Mouse (Mus musculus) cerebellum, postnatal 25 days (tissue): Measurements from ENCODE around the gene Marcks.
"Not testable (repeated sequence)": the region's sequence is repeated elsewhere in the genome, so short reads cannot be mapped to it uniquely, and the experiment has no call there.

ENCODE experiments used
- DNase-seq, 2 experiments: peaks; one replicate each; pipeline ENCODE4 v3.0.0; 2021; ENCODE audit warnings: mixed read lengths in 2 of 2

Gene Marcks

DNA sequence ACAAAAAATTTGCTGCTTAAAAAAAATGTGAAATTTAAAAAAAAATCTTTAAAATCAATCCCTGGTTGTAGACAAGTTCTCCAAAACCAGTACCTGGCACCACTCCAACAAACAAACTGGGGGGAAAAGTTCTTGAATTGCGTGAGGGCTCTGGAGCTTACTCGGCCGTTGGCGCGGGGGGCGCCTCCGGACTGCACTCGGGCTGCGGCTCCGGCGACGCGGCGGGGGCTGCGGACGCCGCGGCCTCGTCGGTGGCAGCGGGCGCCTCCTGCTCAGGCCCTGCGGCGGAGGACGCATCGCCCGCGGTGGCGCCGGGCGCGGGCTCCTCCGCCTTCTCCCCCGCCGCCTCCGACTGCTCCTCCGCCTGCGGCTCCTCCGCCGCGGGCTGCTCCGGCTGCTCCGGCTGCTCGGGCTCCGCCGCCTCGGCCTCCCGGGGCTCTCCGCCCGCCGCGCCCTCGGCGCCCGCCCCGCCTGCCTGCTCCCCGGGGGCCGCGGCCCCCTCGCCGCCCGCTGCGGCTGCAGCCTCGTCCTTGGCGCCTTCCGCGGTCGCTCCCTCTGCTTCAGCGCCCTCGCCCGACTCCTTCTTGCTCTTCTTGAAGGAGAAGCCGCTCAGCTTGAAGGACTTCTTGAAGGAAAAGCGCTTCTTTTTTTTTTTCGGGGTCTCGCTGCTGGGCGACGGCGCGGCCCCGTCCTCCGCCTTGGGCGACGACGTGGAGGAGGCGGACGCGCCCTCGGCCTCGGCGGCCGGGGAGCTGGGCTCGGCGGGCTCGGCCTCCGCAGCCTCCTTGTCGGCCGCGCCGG lies 2.6 kb downstream of the Marcks start:
- peak; percentile 75 to 78 for DNase-seq

GRCm38 (mm10) chr10:37133876-37134708 lies 4.6 kb downstream of the Marcks start:
- no peak for DNase-seq

DNA sequence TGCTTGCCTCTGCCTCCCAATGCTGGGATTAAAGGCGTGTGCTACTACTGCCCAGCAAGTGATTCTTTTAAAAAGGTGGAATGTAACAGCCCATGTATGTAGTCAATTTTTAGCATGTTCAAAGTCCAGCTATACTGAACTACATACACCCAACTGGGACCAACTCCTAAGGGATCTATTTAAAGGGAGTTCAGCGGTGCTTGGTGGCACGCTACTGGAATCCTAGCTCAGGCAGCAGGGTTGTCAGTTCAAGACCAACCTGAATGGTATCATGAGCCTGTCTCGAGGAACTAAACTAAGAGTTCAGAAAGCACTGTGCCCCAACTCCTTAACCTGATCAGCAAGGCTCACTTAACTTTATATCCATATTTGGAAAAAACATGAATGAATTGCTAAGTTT lies 6.0 kb downstream of the Marcks start:
- no peak for DNase-seq

DNA sequence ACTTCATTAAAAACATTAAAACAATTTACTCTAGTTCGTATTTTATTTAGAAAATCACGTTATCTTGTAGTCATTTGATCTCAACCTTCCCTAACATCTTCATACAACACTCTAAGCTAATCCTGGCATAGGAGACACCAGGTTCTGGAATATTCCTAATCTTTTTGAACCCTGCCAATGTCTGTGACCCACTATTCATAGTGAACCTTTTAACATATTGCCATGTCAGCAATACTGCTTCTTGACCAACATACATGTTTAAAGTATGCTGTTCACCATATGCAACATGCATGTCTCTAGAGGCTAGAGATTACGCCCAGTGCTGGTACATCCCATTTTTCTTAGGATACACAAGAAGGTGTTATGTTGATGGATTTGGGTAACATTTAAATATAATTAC lies 9.1 kb downstream of the Marcks start:
- no peak for DNase-seq

- DNase-seq: no peak
Observed at GRCm38 (mm10) chr10:37115329-37115728, 23.4 kb downstream of the Marcks start.

GRCm38 (mm10) chr10:37112812-37113211 lies 25.9 kb downstream of the Marcks start:
- DNase-seq: no peak

DNA sequence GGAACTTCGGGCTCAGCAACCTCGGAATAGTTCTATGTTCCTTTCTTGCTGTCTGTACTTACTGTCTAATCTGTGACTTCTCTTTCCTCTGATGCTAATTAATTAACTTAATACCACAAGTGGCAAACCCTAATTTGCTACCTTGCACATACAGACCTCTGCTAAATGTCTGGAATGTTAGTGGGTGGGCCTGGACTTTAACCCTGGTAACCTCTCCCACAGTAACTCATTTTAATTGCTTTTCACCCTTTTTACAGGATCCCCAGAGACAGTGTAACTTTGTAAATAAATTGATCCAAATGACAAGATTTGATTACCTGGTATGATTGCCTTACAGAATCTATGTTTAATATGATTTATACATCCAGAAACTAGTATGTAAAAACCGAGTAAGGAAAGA lies 26.4 kb downstream of the Marcks start:
- DNase-seq: no peak

DNA sequence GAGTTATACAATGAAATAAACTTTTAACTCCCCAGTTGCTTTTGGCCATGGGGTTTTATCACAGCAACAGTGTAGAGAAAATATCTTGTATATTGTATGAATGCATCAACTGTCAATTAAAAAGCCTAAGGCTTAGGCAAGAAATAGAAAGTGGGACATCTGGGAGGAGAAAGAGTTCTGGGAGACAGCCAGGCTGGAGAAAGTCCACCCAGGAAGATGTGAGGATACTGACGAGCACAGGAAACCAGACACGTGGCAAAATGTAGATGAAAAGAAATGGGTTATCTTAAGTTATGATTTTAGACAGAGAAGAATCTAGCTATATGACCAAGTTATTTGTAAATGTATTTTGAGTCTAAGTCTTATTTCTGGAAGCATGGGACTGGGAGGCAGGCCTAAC lies 27.3 kb downstream of the Marcks start:
- no peak for DNase-seq

DNA sequence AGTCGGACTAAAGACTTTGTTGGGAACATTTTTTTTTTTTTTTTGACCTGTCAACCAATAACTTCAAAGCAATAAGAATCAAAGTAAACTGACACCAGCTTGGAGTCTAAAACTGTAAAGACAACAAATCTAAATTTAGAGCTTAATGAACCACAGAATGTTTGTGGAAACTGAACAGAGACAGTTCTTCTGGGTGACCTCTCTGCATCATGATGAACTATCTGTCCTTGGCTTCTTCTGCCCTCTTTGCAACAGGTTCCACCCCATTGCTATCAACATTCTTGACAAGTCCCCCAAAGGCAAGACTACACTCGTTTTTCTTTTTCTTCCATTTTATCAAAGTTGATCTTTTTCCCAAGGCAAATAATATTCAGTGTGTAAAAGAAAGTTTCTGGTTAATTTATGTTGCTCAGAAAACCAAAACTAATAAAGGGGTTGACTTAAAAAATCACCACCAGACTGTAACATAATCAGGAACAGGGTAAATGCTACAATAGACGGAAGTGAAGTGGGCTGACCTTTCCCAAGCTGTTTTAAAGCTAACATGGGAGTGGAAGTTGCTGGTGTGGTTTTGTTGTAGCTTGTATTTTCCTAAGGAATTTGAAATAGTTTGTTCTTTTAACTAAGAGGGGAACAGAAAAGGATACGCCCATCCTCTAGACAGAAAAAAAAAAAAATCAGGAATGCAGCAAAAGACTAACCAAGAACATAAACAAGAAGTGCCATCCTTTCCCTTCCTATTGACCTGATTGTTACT lies 31.7 kb downstream of the Marcks start:
- DNase-seq: no peak

DNA sequence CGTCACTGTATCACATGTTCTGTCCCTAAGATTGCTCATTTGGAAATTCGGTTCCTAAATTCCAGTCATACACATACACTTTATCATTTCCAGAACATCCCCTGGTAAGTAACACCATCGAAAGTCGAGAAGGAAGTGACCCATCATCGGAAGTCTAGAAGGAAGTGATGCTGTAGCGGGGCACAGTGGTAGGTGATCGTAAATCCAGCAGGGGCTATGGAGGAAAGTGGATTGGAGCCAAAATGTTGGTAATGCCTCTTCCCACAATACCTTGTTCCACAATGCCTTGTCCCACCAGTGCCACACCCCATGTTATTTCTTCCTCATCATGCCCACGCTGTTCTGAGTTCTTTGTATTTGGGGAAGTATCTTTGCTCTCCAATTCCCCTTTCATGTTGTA lies 32.4 kb downstream of the Marcks start:
- no peak for DNase-seq

GRCm38 (mm10) chr10:37102227-37103080 lies 36.3 kb downstream of the Marcks start:
- DNase-seq: no peak

- peak; percentile 12 to 16 for DNase-seq
Observed at GRCm38 (mm10) chr10:37101733-37102132, 37.0 kb downstream of the Marcks start.

DNA sequence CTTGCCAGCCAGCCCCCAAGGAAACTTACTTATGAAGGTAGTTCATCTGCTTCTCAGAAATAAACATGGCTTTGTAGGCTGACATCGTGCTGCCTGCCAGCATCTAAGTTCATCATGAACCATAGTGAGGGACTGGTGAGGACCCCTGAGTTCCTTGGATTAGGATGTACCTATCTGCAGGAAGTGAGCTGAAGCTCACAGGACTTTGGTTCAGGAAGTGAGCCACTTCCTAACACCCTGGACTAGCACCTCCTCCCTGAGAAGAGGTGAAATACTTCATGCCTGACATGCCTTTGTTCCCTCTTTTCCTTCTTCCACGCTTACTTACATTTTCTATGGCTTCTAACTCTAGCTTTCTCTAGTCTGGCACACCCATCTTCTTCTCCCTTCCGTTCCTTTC lies 42.2 kb downstream of the Marcks start:
- no peak for DNase-seq

GRCm38 (mm10) chr10:37095803-37096202 lies 42.9 kb downstream of the Marcks start:
- DNase-seq: no peak

DNA sequence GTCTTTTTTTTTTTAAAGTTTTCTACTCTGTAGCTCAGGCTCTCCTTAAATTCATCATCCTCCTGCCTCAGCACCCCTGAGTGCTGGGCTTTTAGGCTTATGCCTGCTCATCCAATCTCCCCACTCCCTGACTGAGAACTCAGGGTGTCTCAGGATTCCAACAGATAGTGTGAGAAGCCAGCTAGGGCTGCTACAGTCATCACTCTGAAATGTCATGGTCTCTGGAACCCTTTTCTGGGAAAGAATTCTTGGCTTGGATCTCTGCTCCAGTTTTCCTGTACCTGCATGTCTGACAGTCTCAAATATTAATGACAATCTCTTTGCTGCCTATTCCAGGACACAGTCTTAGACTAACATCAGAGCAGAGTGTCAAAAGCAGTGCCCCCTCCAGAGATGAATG lies 45.4 kb downstream of the Marcks start:
- no peak for DNase-seq

DNA sequence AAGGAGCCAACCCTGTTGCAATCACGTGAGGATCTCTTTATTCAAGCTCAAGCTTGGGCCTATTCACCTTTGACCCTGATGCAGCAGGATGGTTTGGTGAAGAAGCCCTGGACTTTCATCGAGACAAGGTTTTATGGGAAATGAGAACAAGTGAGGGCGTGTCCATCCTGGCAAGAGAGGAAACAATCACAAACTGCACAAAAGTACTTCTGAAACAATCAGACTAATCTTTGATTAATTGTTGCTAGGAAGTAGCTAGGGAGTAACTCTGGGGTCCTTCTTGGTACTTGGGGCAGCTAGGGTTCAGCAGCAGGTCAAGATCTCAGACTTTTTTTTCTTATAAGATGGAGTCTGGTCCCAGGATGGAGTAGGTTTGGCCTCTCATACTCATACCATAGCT lies 48.3 kb downstream of the Marcks start:
- DNase-seq: no peak

- DNase-seq: not testable (repeated sequence)
Observed at GRCm38 (mm10) chr10:37084071-37084470, 54.6 kb downstream of the Marcks start.
